Mouse (Mus musculus): Measurements from ENCODE around the gene Zfp944. TPM values are rescaled to one million over a fixed set of nuclear protein-coding genes. Genes with fewer than 3 reads are reported as not detected.

The Zfp944 gene
- total RNA-seq (2023; ENCODE audit: inconsistent age) = 13.0 to 15.6 TPM (median 14.3 TPM) in 4 replicates

GRCm38 (mm10) chr17:22361101-22361781 is at the start of gene Zfp944, which contains the start of gene Zfp758:
Gene Zfp944 (minus strand): TSS chr17:22361400.
Gene Zfp758 (plus strand): TSS chr17:22361453.

DNA sequence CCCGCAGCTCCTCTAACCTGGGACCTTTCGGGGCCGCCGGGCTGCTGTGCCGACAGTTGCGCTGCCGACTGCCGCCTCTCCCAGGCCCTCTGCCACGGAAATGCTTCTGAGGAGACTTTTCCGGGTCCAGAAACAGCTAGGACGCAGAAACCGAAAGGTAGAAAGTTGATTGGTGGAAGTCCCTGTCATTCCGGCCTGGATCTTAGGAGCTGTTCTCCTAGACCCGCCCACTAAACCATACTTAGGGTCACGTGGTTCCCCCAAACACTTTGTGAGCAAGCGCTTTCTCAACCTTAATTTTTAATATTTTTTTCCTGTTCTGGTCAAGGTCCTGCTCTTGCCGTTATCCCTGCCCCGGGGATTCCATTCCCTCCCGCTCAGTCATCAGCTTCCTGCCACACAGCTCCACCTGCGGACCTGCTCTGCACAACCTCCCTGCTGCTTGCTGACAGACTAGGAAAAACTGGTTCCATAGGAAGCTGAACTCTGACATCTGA is 46.4 kb downstream of the Zfp944 start, which contains the start of gene CT030661.1:
TSS of gene CT030661.1 (minus strand) at position 108 of the 497 bp plus-strand sequence.

Other genes with a start within 250 kb of the Zfp944 start
- not detected in 4 replicates for gene Zfp947, start 195.2 kb downstream of the Zfp944 start, total RNA-seq (2023; ENCODE audit: inconsistent age)
- 5.5 to 6.1 TPM (median 5.8 TPM) in 4 replicates for gene Zfp994, start 135.8 kb downstream of the Zfp944 start, total RNA-seq (2023; ENCODE audit: inconsistent age)
- 8.5 to 10.4 TPM (median 9.7 TPM) in 4 replicates for gene CT030661.1, start 46.6 kb downstream of the Zfp944 start, total RNA-seq (2023; ENCODE audit: inconsistent age)
- gene Zfp758, start 53 bp upstream of the Zfp944 start, total RNA-seq (2023; ENCODE audit: inconsistent age) = 18.5 to 24.2 TPM (median 20.4 TPM) in 4 replicates
- gene Zfp946, start 62.8 kb upstream of the Zfp944 start, total RNA-seq (2023; ENCODE audit: inconsistent age) = 4.2 to 7.0 TPM (median 5.5 TPM) in 4 replicates
- gene Vmn2r111, start 212.1 kb upstream of the Zfp944 start, total RNA-seq (2023; ENCODE audit: inconsistent age) = not detected in 4 replicates
- not detected in 4 replicates for gene Vmn2r112, start 239.6 kb upstream of the Zfp944 start, total RNA-seq (2023; ENCODE audit: inconsistent age)